Mouse (Mus musculus): Measurements from ENCODE around the gene 2810408A11Rik.

The 2810408A11Rik gene

DNA sequence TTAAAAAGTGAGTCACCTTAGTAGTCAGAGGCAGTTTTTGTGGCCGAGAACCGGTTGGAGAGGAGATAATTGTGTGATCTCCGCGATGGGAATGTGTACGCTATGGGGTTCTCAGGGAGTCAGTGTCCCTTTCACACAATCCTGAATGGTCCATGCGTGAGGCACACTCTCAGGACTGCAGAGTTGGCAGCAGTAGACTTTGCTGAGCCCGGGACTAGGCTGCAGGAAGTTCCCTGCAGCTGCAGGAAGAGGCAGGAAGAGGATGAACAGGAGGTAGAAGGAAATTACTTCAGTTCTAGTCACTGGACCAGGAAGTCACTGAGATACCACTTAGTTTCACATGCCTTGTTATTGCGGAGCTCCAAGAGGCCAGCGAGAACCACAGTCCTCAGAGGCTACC is 51.7 kb downstream of the 2810408A11Rik start:
- DNase-seq (ENCODE audit: inconsistent ontology term), result no peak

DNA sequence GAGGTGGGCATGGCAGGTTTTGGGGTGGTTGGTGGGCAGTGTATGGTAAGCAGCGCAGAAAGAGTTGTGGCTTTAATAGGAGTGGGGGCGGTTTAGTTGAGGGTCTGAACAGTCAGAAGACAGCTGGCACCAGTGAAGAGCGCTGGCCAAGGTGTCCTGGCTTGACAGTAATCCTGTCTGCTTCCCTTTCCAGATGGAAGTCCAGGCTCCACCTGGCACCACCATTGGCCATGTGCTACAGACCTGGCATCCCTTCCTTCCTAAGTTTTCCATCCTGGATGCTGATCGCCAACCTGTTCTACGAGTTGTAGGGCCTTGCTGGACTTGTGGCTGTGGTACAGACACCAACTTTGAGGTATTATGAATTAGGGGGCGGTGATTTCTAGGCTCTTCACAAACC is 52.8 kb downstream of the 2810408A11Rik start:
- no peak for DNase-seq (ENCODE audit: inconsistent ontology term)
